Mouse (Mus musculus) right cerebral cortex, postnatal 36 days (tissue): Measurements from ENCODE around the gene Cachd1.

Experiments
- DNase-seq, 2 experiments: peaks; one replicate each; pipeline ENCODE4 v3.0.0; 2022; ENCODE audit warnings: low spot score in 2 of 2, mixed read lengths in 1 of 2

The Cachd1 gene

DNA sequence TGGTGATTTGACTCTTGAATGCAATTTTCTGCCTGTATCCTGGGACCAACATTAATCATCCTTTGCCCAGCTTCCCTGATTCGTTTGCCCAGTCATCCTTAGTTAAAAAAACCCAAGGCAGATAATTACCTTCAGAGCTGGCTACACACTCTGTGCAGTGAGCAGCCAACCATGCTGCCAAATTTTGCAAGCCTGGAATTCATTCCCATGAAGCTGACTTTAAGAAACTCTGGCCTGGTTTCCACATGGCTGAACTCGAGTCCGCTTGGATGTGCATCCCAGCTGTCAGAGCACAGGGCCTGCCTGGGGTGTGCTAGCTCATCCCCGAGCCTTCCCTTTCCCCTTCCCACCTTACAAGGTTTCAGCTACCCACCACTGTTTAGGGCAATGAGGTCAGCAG, 214.5 kb downstream of the Cachd1 start:
- no peak for DNase-seq

DNA sequence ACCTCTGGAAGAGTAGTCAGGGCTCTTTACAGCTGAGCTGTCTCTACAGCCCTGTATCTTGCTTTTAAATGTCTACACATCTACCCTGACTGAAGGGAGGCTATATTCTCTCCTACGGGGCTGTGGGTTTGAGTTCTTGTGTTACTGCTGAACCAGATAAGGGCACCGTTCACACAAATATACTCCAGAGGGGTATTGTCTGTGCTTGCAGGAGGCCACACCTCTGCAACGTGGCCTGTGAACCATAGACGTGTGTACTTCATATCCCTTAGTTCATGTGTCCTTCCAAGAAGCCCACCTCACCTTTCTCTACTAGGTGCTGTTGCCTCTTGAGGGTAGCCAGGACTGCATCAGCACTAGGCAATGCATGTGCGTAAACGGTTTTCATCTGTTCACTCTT, 215.6 kb downstream of the Cachd1 start:
- no peak for DNase-seq

DNA sequence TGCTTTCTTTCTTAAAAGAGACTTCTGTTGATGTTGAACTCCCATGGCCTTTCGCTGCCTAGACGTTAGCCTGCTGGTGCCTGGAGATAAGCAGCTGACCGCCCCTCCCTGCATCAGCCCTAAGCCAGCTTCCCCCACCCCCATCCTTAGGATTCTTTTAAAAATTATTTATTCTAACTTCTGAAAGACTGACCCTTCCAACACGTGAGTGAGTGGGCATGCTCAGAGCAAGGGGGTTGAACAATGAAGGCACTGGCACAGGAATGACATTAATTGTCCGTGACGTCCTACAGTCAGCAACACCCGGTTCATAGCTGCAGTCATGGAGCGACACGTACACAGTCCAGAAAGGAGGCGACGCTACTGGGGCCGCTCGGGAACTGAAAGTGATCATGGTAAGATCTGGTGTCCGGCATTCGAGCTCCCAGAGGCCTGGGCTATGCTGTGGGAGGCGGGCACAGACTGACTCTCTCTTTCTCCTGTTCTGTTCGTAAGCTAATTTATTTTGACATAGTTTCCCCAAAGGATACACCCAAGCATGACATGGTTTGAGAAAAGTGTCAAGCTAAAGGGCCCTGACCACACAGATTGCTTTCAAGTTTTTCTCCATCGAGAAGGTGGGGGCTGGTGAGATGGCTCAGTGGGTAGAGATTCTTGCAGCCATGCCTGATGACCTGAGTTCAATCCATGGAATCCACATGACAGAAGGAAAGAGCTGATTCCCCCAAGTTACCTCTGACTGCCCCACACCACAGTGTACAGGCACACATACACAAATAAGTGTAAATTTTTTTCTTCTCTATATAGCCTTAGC, 218.2 kb downstream of the Cachd1 start:
- no peak for DNase-seq

DNA sequence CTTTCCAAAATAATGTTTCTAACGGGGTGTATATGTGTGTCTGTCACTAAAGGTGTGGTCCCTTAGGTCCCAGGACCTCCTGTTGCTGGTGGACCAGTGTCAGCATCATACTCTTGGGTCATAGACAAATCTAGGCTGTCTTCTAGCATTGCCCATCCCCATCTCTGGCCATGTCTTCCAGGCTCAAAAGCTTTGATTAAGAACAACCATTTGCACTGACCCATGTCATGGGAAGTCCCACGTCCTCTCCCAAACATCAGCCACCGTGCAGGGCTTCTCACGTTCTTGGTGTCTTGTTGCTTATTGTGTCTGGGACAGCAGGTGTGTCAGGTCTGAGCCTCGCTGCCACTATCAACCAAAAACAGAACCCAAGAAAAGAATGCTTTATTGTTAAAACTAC, 219.1 kb downstream of the Cachd1 start:
- no peak for DNase-seq

DNA sequence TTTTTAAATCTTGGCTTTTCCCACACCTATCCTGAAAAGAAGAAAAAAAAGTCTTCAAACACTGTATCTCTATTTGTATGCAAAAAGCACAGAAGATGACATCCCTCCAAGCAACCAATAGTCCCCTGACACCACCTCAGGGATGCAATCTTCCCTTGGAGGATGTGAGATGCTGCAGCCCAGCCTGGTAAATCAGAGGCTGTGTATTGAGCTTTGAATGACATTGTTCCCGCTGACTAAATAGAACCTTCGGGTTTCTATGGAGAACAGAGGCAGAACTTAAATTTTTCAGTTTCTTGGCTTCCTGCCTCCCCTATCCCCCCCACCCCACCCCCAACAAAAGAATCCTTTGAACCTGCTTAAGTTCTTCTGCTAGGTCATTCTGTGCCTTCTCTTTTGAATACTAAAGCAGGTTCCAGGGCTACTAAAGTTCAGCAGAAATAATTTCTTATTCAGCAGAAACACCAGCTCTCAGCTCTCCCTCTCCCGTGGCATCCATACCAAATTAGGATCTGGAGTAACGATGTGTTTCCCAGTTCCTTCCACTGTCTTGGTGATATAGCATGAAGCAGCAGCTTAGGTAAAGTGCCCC, 219.7 kb downstream of the Cachd1 start:
- DNase-seq, result no peak

DNA sequence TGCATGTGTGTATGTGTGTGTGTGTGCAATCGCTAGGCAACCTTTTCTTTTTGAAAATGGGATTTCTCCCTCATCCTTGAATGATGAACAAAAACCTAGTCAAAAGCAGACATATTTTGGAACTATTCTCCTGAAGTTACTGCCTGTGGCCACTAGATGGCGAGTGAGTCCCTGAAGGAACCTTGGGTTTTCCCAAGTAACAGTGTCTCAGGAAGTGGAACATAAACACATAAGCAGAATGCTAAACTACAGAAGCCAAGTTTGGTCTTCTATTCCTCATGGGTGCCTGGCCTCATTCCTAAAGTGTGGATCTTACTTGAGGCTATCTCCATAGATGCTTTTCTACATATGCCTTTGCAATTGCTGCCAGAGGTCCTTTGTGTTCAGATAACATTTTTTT, 221.7 kb downstream of the Cachd1 start:
- DNase-seq, result peak; percentile 24 to 46

DNA sequence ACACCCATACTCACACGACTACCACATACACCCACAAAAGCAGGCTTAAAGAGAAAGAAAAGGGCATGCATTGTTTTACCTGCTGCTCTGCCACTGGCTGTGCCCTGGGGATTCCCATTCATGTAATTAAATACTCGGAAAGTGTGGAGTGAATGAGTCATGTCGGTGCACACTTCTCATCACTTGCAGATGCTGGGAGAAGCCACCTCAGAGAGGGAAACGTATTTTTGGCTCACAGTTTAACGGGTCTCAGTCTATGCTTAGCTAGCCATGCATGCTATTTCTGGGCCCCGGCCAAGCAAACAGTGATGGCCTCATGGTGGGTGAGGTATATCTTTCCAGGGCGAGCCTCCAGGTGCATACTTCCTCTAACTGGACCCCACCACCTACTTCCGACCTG, 222.4 kb downstream of the Cachd1 start:
- no peak for DNase-seq

DNA sequence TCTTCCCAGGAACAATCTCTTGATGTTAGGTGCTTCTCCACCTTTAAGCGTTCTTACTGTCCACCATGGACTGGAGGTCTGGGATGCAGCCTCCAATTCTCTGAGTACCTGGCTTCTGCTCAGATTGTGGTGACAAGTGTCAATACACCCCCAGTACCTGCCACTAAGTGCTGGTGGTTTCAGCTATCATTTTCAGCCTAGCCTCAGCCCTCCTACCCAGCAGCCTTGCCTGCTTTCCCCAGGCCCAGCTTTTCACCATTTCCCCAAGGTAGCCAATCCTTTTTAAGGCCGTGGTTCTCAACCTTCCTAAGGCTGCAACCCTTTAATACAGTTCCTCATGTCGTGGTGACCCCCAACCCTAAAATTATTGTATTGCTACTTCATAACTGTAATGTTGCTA, 224.1 kb downstream of the Cachd1 start:
- no peak for DNase-seq

DNA sequence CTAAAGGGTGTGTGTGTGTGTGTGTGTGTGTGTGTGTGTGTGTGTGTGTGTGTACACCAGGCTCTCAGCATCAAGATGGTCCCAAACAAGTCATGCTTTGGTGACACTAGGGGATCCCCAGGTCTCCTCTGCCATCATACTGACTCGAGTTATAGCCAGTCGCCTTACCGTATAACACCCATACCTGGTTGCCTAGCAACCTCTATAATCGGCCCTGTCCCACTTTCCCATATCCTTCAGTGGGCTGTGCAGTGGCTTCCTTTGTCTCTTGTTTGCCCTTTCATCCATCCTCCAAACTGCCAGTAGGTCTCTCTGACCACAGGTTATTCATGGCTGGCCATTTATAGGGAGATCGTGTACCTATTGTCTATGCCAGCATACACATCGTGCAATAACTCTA, 224.6 kb downstream of the Cachd1 start:
- DNase-seq, result no peak

DNA sequence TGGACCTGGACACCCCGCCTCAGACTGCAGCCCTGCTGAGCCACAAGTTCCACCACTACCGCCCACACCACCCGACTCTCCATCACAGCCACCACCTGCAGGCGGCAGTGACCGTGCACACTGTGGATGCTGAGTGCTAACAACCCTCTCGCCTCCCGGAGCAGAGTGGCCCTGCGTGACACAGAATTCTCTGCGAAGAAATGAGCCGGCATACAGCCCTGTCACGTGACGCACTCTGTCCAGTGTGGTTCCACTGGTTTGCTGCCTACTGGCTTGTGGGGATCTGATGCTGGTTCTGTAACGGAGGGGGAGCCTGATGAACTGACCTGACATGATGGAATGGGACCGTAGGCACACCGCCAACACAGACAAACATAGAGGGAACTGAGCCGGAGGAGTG, 226.5 kb downstream of the Cachd1 start:
- no peak for DNase-seq

DNA sequence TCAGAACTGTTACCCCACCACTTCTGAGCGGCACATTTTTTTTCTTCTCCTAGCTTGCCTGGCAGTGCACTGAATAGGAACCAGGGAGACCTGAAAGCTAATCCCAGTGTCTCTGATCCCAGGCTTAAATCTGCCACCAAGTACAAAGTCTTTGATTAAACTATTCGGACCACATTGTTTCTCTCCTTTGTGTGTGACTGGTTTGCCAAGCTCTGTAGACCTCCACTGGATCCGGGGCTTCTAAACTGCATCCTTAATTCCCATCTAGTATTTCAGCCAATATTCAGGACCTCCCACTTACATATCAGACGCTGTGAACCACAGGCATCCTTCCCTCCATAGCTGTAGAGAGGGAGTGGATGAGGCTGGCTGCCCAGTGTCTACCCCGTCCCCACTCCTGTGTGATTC, 231.9 kb downstream of the Cachd1 start:
- DNase-seq, result no peak

DNA sequence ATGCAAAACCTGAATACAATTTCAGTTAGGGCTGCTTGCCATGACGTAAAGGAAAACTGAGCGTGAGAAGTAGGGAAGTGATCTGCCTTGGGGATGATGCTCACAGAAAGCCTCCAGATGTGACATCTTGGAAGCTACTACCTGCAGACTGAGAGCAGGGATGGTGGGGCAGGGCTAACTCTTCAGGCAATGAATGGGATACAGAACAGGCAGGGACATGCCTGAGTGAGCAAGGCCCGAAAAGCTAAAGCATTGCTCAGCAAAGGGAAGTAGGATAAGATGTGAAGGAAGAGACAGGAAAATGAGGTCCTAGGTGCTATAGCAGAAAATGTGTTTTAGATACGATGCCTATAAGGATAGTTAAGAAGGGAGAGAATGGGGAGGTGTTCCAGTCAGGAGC, 232.6 kb downstream of the Cachd1 start:
- no peak for DNase-seq

DNA sequence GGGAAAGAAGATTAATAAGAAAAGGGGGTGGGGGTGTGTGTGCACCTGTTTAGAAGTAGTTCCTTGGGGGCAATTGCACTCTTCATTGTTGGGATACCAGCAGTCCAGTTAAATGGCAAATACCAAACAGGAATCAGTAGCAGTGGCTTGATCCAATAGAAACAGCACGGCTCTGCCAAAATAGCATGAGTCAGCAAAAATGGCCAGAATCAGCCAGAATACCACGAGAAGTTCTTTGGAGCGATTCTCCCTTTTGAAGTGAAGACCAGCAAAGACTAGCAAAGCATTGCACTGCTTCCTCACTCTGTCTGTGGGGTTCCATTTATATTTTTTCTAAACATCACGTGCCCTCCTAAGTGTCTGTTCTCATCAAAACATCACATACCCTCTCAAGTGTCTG, 241.3 kb downstream of the Cachd1 start:
- no peak for DNase-seq

DNA sequence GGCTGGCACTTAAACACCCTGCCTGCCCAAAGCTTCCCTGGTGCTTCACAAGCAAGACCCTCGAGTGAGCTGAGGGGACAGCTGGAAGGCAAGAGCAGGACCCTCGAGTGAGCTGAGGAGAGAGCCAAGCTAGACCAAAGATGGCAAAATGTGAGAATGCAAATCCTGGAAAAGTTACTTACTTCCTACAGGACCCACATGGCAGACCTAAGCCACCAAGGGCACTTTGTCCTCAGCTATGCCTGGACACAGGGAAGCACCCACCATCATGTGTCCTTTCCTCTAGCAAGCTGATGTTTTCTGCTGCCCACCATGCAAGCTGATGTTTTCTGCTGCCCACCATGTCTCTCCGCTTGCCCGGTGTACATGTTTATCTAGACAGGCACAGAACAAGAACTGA, 244.1 kb downstream of the Cachd1 start, which contains the start of gene Gm10577:
Gene Gm10577 (minus strand): TSS at position 101 of the 400 bp plus-strand sequence.
- no peak for DNase-seq

DNA sequence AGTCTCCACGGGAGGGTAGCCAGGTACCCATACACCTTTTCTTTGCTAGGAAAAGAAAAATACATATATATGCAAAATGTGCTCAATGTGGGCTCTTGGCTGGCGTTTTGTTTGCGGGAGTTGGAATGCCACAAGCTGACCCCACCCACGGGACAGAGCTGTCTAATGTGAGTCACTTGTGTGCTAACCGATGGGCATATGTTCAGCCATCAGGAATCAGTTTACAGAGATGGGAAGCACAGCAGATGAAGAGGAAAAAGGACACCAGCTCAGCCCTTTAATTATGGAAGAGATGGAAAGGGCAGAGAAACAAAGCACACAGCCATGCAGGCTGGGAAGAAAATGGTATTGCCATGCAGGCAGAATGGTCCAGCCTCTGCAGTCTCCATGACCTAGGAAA, 250.1 kb downstream of the Cachd1 start:
- peak in 1 of 2 experiments; percentile 36 for DNase-seq

DNA sequence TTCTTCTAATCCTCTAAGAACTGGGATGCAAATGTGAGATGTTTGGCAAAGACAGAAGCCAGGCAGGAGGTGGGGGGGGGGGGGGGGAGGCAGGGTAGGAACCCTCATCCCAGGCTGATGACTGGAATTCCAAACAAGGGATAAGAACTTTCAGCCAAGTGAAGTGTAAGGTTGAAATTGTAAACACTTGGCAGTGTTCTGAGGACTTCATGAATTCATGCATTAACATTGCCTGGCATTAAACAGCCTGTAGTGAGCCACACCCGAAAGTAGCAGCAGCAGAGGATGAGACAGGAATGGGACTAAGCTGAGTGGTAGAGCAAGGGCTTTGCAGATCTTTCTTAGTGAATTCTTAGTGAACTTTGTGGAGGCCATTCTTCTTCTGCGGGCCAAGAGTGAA, 250.5 kb downstream of the Cachd1 start:
- peak in 1 of 2 experiments; percentile 18 for DNase-seq

DNA sequence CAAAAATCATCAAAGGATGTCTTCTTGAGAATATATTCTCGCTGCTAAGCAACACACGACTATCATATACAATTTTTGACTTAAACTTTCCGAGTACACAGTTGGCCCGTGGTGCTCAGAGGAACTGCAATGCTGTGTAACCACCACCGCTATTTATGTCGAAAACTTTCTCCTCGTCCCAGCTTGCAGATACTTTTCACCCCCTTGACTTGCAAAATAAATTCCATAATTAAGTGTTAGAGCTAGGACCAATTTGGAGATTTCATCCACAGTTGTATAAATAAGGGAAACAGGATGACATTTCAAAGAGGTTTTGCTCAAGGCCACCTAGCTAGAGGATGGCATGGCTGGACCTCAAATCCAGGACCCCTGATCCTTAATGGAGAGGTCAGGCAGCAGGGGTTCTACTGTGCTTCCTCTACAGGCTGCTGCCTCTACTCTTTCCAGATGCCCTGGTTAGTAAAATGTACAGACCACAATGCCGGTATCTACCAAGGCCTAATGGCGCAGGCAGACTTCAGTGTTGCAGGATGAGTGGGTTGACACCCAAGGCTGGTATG, 251.5 kb downstream of the Cachd1 start:
- DNase-seq, result no peak

DNA sequence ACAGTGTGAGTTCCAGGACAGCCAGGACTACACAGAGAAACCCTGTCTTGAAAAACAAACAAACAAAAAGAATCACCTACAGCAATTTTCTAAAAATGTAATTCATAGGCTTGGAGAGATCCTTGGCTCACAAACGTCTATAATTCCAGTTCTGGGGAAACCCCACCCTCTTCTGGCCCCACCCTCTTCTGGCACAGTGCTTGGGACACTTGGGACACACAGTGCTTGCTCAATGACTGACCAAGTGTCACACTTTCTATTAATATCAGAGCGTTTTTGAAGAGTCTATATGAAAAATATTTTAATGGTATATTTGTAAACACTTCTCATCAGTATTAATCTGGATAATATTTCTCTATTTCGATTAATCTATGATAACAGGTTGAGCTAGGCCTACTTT, 256.6 kb downstream of the Cachd1 start:
- no peak for DNase-seq

DNA sequence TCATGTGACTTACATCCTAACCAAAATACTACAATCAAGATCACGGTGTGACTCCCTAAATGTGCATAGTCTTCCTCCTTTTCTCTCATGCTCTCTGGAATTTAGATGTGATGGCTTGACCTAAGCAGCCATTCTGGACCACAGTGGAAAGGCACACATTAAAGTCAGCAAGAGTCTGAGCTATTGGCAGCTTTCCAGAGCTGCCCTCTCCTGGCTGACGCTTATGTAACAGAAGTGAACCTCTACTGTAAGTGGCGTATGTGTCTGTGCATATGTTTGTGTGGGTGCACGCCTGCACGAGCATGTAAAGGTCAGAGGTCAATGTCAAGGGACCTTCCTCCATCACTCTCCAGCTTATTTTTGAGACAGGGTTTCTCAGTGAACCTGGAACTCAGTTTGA, 258.7 kb downstream of the Cachd1 start:
- DNase-seq, result no peak

DNA sequence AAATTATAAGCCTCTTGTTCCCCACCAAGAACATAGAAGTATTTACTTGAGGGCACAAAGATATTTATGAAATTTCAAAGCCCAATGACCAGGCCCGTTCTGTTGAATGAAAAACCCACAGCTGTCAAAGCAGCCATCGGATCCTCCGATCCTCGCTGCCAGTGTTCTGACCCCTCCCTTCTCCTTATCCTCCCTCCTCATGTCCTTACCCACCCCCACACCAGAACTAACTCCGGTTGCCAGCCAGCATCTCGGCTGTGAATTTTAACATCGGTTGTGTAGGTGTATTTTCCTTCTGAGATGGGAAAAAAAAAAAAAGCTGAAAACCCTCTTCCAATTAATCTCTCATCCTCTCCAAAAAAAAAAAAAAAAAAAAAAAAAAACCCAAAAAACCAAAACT, 260.7 kb downstream of the Cachd1 start:
- DNase-seq, result peak; percentile 40 to 66

DNA sequence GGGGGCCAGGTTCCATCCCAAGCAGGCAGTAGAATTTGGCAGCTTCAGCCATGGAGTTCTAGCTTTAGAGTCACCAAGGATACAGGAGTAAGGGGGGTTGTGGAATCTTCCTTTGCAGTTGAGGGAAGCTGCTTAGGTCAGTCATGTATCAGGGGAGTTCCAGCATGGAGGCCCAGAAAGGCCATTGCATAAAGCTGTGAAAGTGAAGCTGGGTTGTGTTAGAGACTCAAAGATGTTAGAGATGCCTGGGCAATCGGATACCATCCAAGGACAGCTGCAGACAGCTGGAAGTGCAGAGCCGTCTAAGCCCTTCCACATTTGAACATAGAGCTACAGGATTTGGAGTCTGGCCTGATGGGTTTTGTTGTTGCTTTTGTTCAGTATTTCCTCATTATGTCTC, 267.2 kb downstream of the Cachd1 start:
- no peak for DNase-seq

DNA sequence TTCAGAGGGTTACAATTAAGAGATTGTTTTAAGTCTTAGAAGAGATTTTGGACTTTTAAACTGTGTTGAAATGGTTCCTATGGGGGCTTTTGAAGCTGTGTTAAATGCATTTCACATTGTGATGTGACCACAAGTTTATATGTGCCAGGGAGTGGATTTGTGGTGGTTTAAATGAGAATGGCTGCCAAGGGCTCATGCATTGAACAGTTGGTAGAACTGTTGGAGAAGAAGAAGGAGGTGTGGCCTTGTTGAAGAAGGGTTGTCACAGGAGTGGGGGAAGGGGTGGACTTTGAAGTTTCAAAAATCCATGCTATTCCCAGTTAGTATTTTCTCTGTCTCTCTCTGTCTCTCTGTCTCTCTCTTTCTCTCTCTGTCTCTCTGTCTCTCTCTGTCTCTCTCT, 267.7 kb downstream of the Cachd1 start:
- no peak for DNase-seq

DNA sequence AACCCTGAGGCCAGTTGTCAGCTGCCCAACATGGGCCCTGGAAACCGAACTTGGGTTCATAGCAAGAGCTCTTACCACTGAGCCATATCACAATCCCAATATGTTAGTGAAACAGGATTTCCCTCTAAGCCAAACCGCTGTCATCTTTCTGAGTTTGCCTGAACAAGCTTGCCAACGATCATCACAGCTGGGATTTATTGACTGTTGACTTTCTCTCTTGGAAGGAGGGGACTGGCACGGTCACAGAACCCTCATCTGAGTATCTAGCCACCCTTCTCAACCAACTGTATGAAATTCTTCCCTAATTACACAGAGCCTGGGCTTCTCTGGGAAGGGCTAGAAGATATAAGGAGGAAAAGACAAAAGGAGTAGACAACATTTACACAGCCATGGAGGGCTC, 270.1 kb downstream of the Cachd1 start:
- no peak for DNase-seq
